Mouse (Mus musculus) brown adipose tissue, adult 24 weeks (tissue): Measurements from ENCODE around the gene Tenm2. TPM values are rescaled to one million over a fixed set of nuclear protein-coding genes. Genes with fewer than 3 reads are reported as not detected.

Experiments used
- H3K27ac ChIP-seq: fragments of 200-500 bp; replicated peaks from 2 replicates; pipeline ENCODE4 v1.5.1; 2012; ENCODE audit warnings: low read depth, mild to moderate bottlenecking, low read length
- H3K4me1 ChIP-seq: fragments of 200-500 bp; 2 replicates; pipeline ENCODE4 v1.6.1; 2012; ENCODE audit warnings: low read length, mixed read lengths; ENCODE audit not compliant: control insufficient read depth, insufficient read depth, insufficient read length
- H3K4me3 ChIP-seq: fragments of 200-500 bp; 2 replicates; pipeline ENCODE4 v1.5.1; 2012; ENCODE audit warnings: low read depth, mild to moderate bottlenecking, low read length, moderate library complexity; ENCODE audit not compliant: insufficient read depth
- polyA plus RNA-seq: library from polyadenylated mRNA; stranded (reverse); fragments of >200 nt; gene quantifications from 2 replicates; pipeline ENCODE4 v1.2.4, GENCODE M21; 2012; ENCODE audit not compliant: missing spikeins, insufficient read depth, insufficient read length

The Tenm2 gene
- polyA plus RNA-seq, 1 experiment = not detected

DNA sequence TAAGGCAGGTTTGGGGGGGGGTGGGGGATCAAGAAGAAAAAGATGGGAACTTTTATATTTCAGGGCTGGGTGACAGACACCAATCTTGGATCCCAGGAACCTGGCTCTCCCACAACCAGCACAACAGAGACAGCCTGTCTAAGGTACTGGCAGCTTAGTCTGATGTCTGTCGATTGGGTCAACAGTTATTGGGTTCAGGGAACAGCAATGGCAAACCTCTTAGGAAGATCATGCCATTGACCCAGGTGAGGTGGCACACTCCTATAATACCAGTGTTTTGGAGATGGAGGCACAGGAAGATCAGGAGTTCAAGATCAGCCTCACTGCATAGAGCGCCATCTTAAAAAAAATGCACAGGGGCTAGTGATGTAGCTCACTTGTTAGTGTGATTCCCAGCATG, 1273.3 kb downstream of the Tenm2 start:
- Histone ChIP-seq H3K4me3 (no peak overlapping the region), H3K4me1 (no peaks in the 10 kb centered on the region), H3K27ac (no peak overlapping the region)

DNA sequence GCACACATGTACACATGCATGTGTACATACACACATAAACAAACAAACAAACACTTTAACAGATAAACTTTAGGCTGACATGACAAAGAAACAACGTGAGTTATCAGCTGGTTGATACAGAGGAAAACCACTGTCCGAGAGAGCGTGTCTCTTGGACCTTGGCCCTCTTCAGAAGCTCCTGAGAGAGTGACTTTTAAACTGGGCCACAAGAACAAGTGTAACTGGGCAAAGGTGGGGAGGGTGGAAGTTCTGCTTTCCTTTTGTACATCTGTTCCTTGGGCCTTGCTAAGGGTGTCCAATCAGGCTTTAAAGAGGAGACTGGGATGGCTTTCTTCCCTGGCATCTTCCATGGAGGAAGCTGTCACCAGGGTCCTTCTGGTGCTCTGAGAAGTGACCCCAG, 1276.5 kb downstream of the Tenm2 start:
- Histone ChIP-seq H3K27ac (no peak overlapping the region), H3K4me1 (no peaks in the 10 kb centered on the region), H3K4me3 (no peak overlapping the region)
